Mouse (Mus musculus) liver, postnatal 0 days (tissue): Measurements from ENCODE around the gene Rps15.

Source experiments
- CTCF ChIP-seq: sonication (generic); IDR thresholded peaks from 2 replicates; pipeline ENCODE4 v1.5.1; 2016; ENCODE audit warnings: antibody characterized with exemption, low read depth
- EP300 ChIP-seq: IDR thresholded peaks from 2 replicates; pipeline ENCODE4 v1.6.1; 2016; ENCODE audit warnings: antibody characterized with exemption, low read depth, mild to moderate bottlenecking

GRCm38 (mm10) chr10:80281304-80281703 is 10.9 kb upstream of the Rps15 start:
- TF ChIP-seq CTCF: no peak
- no peak for TF ChIP-seq EP300
